Mouse (Mus musculus) heart, postnatal 10 days (tissue): ENCODE measurements at regions not wholly inside any gene's neighbourhood (a gene's known extent, or its start where the extent isn't known, plus 50 kb on each side); places are given as distances from the start of the nearest gene placed in this dataset.

Experiments used
- DNase-seq, 2 experiments: peaks; one replicate each; pipeline ENCODE4 v3.0.0; 2021
- intact Hi-C: fragments of 180-260 bp; cut with DNase I; formaldehyde crosslinking; loops from one replicate; pipeline ENCODE4 v1.15.1; 2025

DNA sequence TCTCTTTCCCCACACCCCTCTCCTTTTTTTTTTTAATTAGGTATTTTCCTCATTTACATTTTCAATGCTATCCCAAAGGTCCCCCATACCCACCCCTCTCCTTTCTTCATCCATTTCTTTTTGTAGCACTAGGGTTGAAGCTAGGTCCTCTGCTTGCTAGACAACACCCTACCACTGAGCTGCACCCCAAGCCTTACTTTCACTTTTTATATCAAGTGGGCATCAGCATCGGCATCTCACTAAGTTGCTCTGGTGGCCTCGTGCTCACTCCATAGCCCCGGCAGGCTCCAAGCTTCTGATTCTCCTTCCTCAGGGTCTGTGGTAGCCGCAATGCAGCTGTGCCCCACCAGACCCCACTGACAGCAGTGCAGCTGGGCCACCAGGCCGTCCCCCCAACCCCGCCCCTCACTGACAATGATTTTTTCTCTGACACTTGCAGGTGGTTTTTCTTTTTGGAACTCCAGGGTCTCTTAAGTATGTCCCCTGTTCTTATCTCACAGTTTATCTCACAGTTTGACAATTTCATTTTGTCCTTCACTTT lies 77.5 kb downstream of the Nufip1 start:
- DNase-seq = no peak
- intact Hi-C loops = no loop called here

DNA sequence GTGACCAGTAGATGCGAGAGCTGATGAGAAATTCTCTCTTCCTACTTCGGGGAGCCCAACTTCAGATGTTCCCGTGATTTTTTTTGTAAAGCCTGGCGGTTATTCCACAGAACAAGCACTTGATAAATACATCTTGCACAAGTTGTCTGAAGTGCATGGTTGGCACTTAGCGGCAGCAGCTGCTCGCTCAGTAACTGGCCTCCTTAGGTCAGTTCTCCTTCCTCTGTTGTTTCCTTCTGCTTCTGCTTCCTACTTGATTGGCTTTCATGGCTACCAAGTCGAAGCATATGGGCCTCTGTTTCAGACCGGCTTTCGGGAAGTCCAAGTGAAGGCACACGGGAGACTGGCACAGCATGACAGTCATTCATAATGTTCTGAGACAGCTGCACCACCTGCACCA lies 84.6 kb downstream of the Nufip1 start:
- intact Hi-C loops = no loop called here
- no peak for DNase-seq

DNA sequence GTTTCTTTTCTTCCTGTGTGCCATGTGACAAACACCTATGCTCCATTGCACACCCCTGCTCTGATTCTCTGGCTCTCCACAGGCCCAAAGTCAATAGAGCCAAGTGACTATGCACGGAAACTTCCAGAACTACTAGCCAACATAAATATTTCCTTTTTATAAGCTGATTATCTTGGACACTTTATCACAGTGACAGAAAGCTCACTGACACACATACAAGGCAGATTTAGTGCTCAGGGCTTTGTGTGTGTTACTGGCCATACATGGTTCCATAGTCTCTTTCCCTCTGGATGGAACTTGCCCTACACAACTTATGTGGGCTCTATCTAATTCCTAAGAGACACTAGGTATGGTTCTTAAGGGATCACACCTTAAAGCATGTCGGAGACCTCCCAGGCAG lies 86.7 kb downstream of the Nufip1 start:
- intact Hi-C loops = no loop called here
- no peak for DNase-seq

DNA sequence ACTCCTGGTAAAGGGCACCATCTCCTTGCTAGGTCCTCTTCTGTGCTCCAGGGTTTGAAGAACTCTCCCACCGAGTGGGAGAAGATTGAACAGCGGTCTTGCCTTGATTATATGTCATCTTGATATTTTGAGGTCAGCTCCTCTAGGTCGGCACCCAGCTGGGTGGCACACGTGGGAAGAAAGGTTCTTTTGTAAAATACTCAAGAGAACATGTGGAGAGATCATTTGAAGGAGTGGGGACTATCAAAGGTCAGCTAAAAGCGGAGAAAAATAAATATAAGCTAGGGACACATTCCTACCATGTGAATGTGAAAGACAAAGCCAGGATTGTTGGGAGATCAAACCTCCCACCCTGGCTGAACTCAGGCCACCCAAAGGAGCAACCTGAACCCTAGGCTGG lies 87.7 kb downstream of the Nufip1 start:
- no peak for DNase-seq
- intact Hi-C loops = no loop called here

DNA sequence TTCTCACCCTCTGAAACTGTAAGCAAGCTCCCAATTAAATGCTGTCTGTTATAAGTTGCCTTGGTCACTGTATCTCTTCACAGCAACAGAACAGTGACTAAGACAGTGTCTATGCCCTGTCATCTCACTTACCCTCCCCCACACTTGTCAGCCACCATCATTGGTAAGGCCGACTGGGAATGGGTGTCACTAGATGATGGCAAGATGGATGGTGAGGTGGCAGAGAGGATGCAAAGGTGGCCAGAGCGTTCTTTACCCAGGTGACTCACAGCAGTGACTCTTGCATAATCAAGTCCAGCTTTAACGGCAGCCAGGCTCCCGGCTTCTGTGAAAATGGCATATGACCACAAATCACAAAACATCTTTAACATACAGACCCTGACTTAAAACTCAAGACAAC lies 91.9 kb downstream of the Nufip1 start:
- no peak for DNase-seq
- intact Hi-C loops = no loop called here

DNA sequence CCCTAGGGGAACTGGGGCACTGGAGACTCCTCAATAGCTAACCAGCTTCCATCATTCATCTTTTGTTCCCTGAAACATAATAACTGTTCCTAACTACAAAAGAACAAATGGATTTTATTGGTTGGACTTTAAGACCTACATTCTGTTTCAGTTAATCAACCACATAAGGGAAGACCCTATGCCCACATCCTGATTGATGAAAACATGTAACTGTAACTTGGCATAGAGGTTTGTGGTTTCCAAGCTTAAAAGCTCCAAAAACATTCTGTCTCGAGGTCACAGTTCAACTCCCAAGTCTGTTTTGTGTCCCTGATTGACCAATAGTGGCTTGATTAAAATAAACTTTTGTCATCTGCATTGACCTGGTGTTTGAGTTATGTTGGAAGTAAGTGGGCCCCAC lies 92.4 kb downstream of the Nufip1 start:
- intact Hi-C loops = no loop called here
- DNase-seq = no peak

DNA sequence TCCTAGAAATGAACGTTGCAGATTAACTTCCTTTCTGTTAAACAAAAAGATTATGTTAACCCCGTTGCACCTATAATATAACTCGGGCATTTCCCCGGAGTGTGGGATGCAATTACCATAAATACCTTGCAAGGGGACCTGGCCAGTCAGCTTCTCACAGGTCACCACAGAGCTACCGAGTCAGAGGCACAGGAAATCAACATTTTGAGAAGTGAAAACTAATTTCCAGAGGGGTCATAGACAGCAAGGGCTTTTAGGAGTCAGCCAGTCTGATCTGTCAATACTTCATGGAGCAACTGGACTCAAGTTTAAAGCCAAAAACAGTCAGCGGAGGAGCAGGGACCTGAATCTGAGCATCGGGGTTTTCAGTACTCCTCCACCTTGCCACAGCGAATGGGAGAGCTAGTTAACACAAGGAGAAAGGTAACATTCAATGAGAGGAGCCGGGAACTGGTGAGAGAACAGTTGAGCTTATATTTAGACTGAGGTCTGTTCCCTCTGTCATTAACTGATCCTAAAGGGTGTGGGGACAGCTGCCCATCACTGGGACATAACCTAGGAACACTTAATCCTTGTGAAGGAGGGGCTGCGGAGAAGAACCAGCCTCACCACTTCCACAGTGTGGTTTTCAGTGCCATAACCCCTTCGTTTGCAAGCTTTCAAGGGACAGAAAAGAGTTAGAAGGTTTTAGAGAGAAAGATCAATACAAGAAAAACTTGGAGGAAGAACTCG lies 105.9 kb downstream of the Nufip1 start:
- intact Hi-C loops = no loop called here
- DNase-seq = no peak

DNA sequence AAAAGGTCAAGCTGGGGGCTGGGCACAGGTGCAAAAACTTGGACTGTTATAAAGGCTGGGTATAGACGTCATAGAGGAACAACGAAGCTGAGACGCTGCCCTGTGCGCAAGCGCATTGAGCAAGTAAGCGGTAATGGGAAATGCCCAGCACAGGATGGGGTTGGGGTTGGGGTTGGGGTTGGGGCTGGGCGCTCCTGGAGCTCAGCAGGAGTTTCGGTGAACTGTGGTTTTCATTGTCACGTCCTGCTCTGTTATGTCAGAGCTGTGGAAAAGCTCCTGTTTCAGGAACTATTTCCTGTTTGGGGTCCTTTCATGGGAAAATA lies 106.4 kb downstream of the Nufip1 start:
- DNase-seq = peak in 1 of 2 experiments; percentile 8
- intact Hi-C loops = no loop called here

DNA sequence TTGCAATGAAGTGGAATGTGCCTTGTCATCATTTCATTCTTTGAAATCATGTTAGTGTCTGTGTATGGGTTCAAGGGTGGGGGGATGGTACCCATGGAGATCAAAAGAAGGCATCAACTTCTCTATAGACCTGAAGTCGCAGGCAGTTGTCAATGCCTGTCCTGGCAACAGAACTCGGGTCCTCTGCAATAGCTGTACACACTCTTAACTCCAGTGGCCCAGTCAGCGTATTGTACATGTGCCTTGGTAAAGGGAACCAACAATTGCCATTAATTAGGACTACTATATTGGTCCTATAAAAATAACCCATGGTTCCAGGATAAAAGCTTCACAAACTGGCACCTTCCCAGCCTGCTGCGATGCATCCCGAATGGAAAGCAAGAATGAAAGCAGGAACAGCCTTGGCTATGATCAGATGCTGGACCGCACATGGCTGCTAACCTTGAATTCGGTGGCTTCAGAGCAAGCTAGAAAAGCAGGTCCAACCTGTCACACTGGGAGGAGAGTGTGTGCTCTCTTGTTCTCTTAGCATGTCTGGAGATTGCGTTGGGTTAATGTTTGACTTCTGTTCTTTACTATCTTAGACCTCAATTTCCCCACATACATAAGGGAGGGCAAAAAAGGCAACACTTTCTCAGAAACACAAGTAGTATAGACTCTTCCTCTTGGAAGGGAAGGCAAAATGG lies 107.0 kb downstream of the Nufip1 start:
- no peak for DNase-seq
- intact Hi-C loops = no loop called here

DNA sequence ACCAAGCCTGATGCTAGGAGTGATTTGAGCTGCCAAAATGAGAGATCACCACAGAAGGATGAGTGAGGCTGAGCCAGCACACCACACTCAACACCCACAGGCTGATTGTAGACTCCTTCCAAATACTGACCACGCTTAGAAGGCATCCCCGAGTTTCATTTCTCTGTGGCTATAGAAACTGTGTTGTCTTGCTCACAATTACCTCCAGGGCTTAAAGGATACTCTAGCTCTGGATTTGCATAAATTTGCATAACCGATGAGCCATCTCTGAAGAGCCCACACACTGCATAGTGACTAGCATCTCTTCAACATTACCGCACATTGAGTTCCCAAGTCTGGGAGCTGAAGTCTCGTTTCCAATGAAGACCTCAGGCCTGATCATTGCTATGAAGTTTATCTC lies 110.3 kb downstream of the Nufip1 start:
- no peak for DNase-seq
- intact Hi-C loops = no loop called here

DNA sequence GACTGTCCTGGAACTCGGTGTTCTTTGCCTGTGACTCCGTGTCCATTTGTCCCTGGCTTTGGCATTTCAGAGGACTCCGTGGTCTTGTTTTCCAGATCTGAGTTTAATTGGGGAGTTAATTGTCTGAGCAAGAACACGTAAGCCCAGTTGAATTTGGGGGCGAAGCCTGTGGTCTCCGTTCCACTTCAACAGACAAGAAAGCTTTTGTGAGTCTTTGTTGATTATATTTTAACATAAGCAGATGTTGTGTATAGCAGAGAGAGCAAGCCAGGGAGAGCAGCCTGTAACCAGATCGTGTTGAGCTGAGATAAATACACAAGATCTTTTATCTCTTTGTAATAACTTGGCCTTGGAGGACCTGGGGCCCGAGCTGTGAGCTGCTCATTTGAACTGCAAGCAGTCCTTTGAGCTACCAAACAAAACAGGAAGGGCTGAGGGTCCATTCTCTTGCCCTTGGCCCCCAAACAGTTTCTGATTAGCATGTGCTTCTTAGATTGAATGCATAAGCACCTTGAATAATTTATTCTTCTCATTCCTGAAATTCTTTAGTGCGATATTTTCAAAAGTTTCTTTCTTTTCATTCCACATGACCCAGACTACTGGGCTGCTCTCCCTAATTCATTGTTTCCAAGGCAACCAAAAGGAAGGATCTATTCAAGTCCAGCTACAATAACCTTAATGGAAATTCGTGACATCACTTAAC lies 111.1 kb downstream of the Nufip1 start:
- DNase-seq = no peak
- intact Hi-C loops = no loop called here

DNA sequence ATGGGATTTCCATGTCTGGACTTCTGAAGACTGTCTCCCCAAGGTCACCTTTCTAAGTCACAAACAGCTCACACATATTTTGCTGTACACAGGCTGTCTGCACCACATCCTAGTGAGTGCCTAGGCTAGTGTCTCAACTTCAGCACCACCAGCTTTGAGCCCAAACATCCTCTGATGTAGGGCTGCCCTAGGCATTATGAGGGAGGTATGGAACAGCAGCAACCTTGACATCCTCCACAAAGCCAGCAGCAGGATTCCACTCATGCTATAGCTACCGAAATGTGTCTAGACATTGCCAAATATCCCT lies 111.6 kb downstream of the Nufip1 start:
- no peak for DNase-seq
- intact Hi-C loops = no loop called here

DNA sequence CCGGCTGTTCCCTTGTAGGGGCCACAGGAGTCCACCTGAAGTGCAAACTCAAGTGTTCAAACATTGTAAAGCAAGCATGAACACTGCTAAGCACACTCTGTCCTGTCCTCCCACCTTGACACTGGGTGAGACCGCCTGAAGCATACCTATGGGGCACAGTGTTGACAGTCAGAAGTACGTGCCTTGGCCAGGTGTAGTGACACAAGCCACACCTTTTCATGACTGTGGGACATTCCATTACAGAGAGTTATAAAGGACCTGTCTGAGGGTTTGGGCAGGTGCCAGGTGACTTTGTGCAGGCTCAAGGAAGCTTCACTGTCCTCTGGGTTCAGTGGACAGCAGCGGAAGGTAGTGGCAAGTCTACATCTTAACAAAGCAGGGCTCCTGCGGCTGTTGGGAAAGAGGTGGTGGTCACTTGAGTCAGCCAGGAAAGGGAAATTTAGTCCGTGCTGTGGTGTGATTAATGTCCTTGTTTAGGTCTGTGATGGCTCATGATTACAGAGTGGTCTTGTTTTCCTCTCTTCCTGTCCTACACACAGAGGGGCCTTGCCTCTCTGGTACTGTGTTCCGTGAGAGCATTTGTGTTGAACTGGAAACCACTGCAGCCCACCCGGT lies 112.5 kb downstream of the Nufip1 start:
- no peak for DNase-seq
- intact Hi-C loops = no loop called here

DNA sequence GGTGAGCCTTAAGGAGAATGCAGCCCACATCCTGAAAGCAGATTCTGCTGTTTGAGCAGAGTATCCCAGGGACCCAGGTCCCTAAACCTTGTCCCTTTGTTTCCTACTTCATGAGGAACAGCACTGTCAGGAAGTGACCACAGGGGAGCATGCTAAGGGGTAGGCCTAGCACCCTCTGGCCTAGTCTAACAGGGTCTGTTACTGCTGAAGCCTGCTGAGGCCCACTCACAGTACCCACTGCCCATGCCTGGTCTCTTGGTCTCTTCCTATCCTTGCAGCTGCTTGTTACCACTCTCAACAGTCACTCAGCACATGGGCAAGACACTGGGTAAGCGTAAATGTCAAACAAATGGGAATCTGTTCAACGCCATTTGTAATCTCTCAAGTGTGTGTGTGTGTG lies 113.2 kb downstream of the Nufip1 start:
- intact Hi-C loops = no loop called here
- DNase-seq = no peak

DNA sequence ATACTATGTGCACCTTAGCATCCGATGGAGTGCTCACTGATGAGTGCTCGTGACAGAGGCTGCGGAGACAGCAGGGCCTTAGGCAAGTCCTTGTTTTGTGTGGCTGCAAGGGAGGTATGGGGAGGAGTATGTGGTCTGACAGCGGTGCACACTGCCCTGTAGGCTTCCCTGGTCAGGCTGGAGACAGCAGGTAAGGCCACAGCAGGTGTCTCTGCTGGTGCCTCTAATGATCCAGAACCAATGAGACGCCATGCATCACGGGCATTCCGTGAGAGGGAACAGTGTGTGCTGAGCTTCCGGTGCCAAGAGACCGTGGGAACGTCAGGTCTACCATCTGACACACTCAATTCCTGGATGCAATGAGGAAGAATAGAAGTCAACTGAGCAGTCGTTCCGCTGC lies 114.8 kb downstream of the Nufip1 start:
- intact Hi-C loops = no loop called here
- no peak for DNase-seq

DNA sequence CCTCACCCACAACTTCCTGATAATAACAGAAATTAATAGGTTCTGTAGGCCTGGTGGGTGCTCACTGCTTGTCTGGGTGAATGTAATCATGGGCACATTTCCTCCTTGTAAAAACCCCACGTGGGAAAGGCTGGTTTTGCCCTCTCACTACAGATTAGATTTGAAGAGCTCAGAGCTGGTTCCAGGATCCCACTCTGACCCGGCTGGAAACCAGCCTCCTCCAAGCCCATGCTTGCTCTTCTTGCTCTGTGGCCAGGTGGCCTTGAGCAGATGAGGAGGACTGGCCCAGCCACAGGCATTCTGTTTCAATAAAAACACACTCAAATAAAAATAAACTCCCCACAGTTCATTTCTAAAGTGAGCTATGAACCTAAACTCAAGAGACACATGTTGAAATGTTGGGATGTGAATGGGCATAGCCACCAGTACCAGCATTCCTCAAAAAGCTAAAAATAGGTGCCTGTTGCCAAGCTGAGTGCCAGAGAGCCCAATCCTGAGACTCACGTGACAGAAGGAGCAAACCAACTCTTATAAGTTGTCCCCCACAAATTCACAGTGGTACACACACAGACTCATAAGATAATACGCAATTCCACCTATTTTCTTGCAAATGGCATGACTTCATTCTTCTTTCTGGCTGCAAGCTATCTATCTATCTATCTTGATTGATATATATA lies 116.1 kb downstream of the Nufip1 start:
- DNase-seq = peak in 1 of 2 experiments; percentile 20
- intact Hi-C loops = no loop called here

DNA sequence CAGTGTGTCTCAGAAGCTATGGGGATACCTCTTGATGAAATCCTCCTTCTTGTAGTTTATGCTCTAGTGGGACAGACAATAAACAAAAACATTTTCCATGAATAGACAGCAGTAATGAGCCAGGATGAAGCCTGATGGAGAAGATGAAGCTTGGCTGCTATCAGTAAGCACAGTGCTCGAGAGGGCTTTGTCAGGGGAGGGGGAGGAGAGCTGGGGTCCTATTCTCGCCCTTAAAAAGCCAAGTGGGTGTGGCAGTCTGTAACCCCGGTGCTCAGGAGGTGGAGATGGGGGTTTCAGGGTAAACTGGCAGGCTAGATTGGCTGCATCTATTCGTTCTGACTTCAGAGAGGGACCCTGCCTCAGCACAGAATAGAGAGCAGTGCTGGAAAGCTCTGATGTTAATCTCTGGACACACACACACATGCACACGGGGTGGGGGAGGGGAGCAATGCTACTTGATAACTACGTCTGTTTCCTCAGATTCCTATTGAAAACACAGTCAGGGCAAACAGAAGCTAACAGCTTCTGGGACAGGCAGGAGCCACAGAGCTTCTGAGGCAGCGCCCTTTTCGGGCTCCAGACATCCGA lies 118.4 kb downstream of the Nufip1 start:
- intact Hi-C loops = no loop called here
- DNase-seq = no peak

DNA sequence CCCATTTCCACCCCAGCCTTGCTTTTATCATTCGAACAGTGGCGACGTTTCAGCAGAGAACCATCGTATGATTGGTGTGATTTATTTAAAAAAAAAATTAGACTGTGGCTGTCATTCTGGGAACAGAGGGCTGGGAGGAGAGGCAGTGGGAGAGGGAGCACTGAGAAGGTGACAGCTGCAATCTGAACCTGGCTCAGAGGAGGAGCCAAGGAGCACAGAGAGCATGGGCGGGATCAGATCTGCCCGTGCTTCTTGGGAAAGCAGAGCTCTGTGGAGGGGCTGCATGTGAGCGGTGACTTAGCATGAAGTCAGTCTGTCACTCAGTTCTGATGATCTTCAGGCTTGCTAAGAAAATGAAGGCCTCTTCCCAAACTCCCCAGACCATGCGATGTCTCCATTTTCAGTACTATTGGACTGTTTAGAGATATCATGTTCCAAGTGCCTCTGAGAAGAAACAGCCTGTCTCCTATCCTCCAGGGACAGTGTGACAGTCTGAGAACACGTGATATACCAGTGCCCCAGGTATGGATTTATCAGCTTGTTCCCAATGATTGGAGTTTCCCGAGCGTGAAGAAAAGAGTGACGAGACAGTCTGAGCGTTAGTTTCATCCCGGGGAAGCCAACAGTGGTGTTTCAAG lies 129.3 kb downstream of the Nufip1 start:
- DNase-seq = no peak
- intact Hi-C loops = no loop called here

DNA sequence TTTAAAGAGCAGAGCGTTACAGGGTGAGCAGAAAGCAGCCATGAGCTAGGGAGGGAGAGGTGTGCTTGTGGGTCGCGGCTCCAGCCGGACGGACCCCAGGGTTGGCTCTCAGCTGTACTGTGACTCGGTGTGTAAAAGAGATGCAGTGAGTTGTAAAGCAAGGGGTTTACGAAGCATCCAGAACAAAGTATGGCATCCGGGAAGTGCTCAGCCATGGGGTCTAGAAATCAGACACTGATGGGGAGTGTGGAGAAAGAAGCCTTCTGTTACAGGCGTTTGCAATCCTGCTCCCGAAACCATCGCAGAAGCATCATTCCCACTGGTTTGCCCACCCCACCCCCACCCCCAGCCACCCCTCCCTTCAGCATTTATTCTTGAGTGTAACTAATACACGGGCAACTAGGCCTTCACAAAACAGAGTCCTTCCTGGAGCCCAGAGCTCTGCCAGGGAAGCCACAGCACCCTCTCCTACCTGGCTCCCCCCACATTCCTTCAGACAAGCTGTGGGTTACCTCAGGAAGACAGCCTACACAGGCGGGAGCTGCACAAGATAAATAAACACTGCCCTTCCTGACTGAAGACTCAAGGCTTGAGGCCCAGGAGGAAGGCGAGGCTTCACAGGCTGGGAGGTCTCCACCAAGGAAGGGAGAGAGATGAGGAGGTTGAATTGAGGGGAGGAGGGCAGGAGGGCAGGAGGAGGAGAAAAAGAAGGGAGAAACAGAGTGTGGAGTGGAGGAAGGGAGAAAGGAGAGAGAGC lies 133.1 kb downstream of the Nufip1 start:
- DNase-seq = no peak
- intact Hi-C loops = no loop called here
